Mouse (Mus musculus) heart, postnatal 0 days (tissue): ENCODE results near the gene 4933411K16Rik.

Experiments
- CTCF ChIP-seq: IDR thresholded peaks from 2 replicates; pipeline ENCODE4 v1.5.1; 2016; ENCODE audit warnings: antibody characterized with exemption, control low read depth, low read depth
- EP300 ChIP-seq: IDR thresholded peaks from 2 replicates; pipeline ENCODE4 v1.6.1; 2016; ENCODE audit warnings: antibody characterized with exemption, low read depth

DNA sequence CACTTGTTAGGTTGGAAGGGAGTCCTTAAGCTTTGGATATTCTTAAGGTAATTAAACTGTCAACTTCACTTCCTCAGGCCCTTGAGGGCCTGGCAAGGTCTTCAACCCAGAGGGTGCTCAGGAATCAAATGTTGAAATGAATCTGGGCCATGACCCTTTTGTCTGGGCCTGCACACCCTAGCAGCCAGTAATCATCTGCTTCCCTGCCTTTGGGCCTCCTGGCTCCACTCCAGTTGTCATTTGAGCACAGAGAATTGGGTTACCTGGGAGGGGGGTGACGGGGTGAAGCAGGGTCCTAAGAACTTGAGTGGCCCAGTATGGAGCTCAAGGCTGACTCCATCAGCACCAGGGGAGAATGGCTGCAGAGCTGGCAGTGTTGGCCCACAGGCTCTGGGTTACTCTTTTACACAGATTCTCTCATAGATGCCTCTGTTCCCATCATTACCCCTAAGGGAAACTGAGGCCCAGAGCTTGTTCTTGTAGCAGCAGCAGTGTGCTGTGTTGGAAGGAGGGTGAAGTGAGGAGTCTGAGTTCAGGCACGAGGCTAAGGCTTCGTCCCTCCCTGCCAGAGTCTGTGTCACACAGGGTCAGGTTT lies 37.7 kb upstream of the 4933411K16Rik start:
- TF ChIP-seq CTCF = no peak
- TF ChIP-seq EP300 = no peak
